Mouse (Mus musculus) retina, adult 2 months (tissue): Measurements from ENCODE around the gene D930020B18Rik.

Experiments used
- DNase-seq: peaks from one replicate; pipeline ENCODE4 v3.0.0-alpha.2; 2012; ENCODE audit warnings: low read depth, low spot score

The D930020B18Rik gene

DNA sequence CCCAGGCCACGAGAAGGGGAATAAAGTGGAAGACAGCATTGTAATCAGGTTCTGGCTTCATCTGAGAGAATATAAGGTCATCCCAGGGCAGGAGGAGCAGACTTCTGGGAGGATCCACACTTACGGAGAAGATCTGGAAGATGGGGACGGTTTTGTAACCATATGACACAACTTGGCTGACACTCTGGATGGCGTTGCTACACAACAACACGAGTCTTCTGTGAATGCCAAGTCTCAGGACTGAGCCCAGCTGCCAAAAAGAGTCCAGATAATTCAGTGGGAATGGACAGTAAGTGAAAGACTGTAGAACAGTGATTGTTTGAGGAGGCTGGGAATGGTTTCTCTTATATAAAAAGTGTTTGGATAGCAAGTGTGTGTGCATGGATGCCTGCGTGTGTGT, 62.2 kb downstream of the D930020B18Rik start:
- no peak for DNase-seq

DNA sequence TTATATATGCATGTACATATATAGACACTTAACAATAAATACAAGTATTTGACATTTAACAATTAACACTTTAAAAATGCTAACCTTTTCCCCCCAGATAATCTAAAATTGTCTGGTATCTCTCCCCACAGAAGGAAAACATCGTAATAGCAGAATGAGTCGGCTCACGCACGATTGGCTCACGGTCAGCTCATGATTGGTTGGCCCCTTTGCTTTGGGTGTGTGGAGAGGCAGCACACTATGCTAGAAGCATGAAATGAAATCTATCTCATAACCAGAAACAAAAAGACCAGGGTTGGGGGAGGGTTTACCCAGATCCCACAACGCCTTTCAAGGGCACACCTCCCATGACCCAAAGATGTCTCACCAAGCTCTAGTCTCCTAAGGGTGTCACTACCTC, 63.5 kb downstream of the D930020B18Rik start:
- no peak for DNase-seq

DNA sequence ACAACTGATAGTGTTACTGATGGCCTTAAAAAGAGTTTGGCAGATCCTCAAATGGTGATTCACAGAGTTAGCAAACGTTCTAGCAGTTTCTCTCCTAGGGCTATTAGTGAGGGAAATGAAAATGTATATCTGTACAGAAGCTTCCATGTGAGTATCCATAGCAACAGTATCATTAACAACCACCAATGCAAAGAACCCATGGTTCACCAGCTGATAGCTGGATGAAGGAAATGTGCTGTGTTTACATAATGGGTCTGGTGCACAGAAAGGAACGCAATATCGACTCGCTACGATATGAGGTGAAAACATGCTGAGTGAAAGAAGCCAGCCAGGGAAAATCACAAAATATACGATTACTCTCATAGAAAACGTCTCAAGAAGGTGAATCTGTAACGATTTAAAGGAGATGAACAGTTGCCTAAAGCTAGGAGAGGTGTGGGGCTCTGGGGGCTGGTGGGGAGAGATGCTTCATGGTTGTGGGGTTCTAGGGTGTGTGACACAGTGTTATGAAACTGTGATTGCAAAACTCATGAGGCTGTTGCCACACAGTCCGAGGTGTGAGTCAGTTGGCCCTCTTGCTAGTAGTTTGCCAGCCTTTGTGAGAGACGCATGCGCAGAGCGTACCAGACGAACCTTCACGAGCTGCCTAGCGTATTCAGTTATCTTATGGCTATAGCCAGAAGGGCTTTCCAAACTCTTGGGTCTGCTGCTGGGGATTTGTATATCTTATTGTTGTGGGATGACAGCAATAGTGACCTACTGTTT, 64.2 kb downstream of the D930020B18Rik start:
- no peak for DNase-seq

DNA sequence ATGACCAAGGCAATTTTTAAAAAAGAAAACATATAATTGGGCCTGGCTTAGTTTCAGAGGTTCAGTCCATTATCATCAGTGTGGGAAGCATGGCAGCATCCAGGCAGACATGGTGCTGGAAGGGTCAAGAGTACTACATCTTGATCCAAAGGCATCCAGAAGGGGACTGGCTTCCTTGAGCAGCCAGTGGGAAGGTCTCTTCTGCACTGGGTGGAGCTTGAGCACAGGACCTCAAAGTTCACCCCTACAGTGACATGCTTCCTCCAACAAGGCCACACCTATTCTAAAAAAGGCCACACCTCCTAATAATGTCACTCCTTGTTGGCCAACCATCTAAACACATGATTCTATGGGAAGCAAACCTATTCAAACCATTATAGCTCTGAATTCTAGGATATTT, 75.5 kb downstream of the D930020B18Rik start:
- no peak for DNase-seq

DNA sequence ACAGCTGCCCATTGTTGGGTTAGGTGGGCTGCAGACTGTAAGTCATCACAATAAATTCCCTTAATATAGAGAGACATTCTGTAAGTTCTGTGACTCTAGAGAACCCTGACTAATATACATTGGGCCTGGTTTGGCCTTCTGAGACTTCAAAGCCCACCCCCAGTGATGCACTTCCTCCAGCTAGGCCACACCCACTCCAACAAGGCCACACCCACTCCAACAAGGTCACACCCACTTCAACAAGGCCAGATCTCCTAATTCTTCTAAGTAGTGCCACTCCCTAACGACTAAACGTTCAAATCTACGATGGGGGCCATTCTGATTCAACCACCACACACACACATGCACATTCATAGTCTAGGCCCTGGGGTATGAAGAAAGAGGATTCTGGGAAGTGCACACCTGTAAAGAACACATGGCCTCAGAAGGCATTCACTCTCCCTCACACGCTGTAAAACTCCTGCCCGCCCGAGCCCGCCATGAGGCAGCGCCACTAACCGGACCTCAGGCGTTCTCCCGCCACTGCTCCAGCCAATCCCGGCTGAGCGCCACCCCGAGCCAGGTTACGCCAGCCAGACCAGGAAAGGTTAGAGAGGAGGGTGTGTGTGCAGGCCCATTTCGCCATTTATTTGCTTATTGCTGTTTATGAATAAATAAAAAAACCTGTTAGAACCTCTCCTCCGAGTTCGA, 77.7 kb downstream of the D930020B18Rik start:
- no peak for DNase-seq

DNA sequence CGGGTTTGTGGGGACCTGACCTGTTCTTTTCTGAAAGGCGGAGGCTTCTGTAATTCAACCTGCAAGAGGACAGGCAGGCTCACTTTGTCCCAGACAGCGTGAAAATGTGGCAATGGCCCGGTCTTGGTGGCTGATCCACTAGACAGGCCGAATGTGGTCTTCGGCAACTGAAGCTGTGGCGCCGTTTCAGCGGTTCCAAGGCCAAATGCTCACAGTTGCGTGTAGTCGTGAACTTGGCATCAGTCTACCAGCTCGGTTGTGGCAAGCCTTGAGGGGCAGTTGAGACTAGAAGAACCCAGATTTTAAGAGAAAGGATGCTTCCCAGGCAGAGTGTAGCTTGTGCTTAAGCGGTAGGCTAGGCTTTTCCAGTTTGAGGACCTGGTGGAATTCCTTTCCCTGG, 79.3 kb downstream of the D930020B18Rik start:
- DNase-seq, result no peak

DNA sequence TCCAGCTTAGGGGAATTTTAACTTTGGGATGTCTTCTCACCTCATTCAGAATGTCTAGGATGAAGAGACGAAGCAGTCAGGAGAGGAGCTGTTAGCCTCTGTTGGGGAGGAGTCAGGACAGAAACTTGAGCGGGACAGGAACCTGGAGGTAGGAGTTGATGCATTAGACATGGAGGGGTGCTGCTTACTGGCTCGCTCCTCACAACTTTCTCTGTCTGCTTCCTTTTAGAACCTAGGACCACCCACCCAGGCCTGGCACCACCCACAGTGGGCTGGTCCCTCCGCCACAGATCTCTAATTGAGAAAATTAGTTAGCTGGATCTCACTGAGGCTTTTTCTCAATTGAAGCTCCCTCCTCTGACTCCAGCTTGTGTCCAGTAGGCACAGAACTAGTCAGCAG, 85.1 kb downstream of the D930020B18Rik start:
- DNase-seq, result no peak

DNA sequence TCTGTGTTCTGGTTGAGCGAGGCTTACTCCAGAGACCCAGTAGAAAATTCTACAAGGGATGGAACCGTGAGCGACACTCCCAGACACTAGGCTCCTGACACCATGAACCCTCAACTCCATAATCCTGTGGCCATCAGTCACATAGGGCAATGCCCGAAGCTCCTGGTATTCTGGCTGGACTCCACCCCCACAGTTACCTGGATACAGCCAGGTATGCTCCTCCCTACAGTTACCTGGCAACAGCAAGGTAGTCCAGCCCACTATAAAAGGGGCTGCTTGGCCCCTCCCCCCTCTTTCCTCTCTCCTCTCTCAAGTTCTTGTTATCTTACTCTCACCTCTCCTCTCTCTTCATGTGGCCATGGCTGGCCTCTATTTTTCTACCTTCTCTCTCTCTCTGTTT, 85.8 kb downstream of the D930020B18Rik start:
- DNase-seq, result no peak

DNA sequence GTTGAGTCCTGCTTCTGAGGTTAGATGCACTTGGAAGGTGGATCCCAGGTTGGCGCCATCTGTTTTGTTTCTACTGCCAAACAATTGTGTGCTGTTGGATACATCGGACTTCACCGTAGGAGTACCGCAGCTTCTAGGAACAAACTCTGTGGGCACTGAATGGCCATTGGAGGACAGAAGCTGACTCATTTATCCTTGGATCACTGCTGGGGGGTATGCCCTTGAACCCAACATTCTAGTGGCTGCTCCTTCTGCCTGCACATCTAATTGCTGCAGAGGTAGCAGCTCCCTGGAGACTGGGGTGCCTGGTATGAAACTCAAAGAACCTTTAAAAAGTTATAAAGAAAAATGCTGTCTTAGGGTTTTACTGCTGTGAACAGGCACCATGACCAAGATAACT, 86.8 kb downstream of the D930020B18Rik start:
- no peak for DNase-seq

DNA sequence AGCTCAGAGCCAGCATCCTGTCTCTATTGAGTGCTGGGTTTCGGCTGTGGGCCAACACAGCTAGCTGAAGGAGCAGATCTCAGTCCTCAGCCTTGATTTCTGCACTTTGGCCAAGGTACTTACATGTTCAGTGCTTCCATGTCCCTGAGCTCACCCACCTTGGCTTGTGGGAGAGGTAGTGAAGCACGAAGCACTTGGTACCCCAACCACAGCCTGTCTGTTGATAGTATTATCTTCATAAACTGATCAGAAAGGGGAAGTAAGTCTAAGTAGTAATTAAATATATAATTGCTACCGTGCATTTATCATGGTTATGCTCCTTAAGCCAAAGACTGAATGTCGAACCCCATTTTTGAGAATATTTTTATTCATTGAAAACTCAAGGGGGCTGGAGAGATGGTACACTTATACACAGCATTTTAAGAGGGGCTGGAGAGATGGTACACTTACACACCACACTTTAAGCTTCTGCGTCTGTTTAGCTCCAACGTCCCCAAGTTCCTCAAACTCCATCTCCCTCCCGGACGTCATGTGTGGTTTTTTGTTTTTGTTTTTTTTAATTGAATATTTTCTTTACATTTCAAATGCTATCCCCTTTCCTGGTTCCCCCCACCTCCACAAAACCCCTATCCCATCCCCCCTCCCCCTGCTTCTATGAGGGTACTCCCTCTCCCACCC, 89.8 kb downstream of the D930020B18Rik start:
- no peak for DNase-seq

DNA sequence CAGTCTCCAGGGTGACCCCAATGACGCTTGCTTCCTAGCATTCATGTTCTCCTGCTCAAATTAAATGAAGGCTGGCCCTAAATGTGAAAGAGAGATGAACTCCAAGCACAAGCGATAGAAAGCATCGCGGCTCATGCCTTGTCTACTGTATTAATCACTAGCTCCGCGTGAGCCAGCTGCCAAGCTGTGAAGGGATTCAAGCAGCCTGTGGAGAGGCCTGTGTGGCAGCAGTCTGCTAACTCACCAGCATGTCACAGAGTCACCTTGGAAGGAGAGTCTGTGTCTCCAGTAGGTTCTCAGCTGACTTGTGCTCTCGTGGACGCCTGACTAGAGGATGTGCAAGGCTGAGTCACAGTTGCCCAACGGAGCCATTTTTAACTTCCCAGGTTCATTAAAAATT, 91.2 kb downstream of the D930020B18Rik start:
- DNase-seq, result no peak

DNA sequence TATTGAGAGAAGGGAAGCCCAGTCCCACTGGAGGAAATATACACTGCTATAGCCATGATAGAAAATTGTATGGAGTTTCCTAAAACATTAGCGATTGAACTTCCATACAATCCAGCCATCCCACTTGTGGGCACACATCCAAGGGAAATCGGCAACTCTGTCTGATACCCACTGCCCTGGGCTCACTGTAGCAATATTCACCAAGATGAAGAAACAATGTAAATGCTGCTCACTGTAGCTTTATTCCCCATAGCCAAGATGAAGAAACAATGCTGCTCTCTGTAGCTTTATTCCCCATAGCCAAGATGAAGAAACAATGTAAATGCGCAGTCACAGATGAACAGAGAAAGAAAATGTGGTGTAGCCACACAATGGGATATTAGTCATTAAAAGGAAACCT, 95.9 kb downstream of the D930020B18Rik start:
- no peak for DNase-seq

DNA sequence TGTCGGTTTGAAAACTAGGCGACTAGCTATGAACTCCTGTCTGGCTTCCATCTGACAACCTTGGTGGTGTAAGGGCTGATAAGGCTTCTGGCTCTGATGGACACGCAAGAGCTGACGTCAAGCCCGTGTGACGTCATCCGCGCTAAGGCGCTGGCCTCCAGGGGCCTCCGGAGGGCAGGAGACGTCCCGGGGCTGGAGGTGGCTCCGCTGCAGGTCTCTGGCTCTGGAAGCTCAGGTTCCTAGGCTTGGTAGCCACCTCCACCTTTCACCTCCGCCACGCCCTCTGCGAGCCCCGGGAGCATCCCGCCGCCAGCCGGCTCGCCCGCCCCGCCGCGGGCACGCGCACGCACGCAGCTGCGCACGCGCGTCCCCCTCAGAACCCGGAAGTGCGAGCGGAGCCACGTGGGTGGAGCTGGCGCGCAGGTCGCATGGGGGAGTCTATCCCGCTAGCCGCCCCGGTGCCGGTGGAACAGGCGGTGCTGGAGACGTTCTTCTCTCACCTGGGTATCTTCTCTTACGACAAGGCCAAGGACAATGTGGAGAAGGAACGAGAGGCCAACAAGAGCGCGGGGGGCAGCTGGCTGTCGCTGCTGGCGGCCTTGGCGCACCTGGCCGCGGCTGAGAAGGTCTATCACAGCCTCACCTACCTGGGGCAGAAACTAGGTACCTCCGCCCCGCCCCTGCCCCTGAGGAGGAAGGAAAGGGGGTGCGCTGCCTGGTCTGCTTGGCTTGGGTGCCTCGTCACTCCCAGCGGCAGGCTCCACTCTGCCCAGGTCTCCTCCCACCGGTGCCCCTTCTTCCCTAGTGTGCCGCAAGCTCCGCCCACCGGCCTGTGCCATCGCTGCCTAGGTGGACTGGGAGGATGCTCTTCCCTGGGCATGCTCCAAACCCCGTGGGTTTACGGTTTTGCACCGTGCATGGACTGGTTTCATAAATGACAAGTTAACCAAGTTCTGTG, 98.4 kb downstream of the D930020B18Rik start, which contains the start of gene BC048403:
Gene BC048403, plus strand, starts transcription at position 390 of the 958 bp plus-strand sequence.
- peak; percentile 70 for DNase-seq

DNA sequence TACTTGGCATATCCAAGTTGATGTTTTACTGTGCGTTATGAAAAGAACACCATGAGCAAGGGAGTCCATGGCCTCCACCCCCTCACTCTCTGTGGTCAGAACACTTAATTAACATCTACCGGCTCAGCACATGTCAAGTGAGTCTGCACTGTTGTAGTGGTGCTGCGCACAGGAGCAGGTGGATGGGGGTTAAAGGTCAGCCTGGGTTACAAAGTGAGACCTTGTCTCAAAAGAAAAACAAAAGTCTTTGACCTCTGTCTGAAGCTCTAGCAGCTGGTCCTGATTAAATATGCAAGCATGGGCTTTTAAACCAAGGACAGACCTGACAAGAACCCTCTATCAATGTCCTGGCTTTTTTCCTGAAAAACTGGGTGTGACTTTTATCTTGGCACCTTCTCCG, 100.9 kb downstream of the D930020B18Rik start:
- no peak for DNase-seq
